Mouse (Mus musculus) CD4-positive, CD25-positive, alpha-beta regulatory T cell, adult 4 months (primary cell): ENCODE measurements around the gene Chst8. TPM values are rescaled to one million over a fixed set of nuclear protein-coding genes. Genes with fewer than 3 reads are reported as not detected.

Source experiments
- ATAC-seq: one replicate; pipeline ENCODE4 v1.8.0; 2017
- polyA plus RNA-seq, 2 experiments: library from polyadenylated mRNA; unstranded; fragments of 100-300 nt; shearing (Covaris generic); gene quantifications; one replicate each; pipeline ENCODE4 v1.2.1; 2017

The Chst8 gene
- polyA plus RNA-seq, 2 experiments from 2014 or later: 0.15 TPM; not detected in 1

DNA sequence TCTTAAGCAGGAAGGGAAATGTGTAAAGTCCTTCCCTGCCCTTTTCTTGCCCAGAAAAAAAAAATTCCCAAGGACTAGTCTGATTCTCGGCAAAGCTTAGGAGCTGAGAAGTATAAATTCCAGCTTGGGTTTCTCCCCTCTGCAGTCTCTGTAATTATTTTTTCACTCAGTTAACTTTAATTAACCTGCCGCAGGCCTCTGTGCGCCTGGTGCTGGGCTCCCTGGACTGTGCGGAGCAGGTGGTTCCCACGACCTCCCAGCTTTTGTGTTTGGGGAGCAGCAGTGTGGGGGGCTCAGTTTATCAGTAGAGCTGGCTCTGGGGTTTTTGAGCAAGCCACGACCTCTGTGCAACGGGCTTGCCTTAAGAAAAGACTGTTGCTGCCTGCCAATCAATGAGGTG, 62.2 kb downstream of the Chst8 start:
- no peak for ATAC-seq

DNA sequence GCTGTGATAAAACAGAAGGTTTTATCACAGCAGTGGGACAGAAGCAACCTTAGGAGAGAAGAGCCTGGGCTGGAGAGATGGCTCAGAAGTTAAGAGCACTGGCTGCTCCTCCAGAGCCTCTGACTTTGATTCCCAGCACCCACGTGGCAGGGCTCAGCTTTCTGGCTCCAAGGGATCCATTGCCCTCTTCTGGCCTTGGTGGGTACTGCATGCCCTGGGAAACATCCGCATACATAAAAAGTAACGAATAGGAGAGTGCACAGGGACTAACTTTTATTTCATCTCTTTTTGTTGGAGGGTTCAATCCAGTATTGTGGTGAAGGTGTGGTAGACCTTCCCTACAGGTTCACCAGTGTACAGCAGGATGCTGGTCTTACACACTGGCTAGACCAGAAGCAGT, 62.8 kb downstream of the Chst8 start:
- ATAC-seq: no peak

DNA sequence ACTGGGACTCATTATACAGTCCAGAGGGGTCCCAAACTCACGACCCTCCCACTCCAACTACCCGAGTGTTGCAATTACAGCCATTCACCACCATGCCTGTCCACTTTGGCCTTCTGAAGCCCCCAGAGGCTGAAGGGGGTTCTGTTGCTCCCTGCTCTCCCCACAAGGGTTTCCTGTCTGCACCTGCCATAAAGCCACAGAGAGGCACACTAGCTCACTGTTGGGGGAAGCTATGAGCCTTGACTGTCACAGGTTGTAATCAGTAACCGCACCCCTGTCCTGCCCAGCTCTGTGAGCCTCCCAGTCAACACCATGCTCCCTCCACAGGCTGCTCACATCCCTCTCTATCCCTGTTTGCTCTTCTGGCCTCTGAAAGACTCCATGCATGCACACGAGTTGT, 64.0 kb downstream of the Chst8 start:
- no peak for ATAC-seq

DNA sequence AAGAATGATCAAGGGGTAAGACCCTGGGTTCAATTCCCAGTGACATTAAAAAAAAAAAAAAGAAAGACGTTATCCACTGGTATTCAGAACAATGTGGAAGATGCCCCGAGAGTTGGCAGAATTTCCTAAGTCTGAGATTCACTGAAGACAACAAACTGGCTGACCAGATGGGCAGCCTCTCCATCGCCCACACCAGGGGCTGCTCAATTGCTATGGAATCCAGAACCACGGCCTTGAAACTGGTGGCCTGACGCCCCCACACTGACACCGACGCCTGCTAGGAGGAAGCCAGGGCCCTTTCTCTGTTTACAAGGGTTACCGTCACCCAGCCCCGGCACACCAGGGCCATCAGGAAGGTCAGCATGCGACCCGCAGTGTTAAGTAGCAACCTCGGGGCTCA, 64.8 kb downstream of the Chst8 start:
- no peak for ATAC-seq

DNA sequence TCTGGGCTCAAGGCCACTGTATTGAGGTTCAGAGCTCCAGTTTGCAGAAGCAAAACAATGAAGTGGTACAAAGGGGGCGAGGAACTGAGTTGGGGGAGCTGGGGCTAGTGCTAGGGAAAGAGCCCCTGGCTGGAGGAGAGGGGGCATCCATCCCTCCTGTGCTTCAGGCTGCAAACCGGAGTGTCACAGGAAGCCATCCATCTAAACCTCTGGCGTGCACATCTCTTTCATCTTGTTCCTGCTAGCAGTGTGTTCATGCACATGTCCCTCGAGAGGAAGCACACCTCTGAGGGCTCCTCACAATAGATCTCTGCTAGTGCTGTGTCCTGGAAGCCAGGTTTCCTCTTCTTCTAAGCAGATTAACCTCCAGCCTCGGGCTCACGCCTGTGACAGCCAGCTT, 65.9 kb downstream of the Chst8 start:
- ATAC-seq: no peak

DNA sequence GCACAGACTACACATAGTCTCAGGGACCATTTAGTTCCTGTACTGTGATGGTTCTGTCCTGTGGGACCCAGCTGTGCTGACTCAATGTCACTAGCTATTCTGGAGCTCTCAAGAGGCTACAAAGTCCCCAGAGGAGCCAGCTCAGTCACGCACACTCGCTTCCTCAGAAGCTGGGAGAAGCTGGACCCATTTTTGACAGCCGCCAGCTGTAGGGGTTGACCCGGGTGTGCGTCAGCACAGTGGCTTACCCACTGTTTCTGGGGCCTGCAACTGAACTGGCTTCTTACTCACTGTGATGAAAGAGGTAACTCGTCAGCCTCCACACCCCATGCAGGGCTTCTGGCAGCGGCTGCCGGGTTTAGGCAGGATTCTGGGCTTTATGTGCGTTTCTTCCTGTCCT, 66.3 kb downstream of the Chst8 start:
- ATAC-seq: no peak

DNA sequence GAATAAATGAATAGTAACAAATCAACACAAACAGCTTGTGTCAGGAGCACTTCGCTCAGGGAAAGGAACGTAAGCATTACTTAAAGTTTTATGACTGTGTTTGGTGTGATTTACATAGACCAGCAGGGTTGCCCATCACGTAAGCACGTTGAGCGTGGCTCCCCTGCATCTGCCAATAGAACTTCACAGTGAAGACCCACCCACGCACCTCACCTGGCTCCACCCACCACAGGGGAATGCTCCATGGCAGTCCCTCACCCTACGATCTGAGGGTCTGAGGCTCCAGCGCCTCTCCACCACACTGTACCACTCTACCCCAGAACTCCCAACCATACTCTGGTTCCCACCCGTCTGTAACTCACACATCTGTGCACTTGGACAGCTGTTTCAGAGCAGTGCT, 67.1 kb downstream of the Chst8 start:
- ATAC-seq: no peak

DNA sequence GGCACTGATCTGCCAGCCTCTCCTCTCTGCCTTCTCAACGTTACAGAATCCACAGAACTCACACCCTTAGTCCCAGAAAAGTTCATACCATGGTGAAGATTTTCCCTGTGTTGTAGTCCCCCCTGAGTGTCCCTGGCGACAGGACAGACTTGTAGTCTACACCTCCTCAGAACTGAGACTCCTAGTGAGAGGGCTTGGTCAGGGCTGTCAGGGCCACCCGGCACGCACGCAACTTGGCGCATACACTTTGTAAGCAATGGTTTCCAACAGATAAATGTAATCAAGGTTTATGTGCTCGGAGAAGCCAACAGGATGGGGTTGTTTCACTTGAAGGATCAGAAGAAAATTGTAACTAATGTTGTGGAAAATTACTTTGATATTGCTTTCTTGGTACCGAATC, 67.5 kb downstream of the Chst8 start:
- no peak for ATAC-seq

DNA sequence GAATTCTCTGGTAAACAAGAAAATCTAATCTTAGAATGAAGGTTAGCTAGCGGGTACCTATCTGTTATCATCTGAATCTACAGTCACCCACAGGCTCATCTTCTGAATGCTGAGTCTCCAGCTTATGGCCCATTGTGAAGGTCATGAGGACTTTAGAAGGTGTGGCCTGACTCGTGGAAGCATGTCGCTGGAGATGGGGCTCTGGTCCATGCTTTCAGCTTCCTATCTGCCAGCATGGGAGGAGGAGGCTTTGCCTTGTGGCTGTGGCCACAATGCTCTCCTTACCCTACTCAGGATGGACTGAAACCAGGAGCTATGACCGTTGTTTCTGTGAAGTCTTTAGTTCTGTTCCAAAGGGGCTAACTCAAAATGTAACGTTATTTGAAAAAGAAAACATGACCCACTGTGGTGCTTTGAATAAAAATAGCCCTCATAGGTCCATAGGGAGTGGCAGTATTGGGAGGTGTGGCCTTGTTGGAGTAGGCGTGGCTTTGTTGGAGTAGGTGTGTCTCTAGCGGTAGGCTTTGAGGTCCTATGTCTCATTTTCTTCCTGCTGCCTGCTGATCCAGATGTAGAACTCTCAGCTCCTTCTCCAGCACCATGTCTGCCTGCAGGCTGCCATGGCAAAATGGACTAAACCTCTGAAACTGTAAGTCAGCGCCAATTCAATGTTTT, 69.0 kb downstream of the Chst8 start:
- no peak for ATAC-seq

DNA sequence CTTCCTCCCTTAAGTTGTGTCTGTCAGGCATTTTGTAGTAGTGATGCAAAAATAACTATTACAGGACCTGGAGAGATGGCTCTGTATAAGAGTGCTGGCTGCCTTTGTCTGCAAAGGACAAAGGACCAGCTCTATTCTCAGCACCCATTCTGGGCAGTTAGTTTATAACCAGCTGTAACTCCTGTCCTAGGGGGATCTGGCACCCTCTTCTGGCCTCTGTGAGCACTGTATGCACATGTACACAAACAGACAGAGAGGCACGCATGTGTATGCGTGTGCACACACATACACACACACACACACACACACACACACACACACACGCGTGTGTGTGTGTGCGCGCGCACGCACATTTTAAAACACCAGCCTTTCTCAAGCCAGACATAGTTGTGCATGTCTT, 73.1 kb downstream of the Chst8 start:
- ATAC-seq: no peak

DNA sequence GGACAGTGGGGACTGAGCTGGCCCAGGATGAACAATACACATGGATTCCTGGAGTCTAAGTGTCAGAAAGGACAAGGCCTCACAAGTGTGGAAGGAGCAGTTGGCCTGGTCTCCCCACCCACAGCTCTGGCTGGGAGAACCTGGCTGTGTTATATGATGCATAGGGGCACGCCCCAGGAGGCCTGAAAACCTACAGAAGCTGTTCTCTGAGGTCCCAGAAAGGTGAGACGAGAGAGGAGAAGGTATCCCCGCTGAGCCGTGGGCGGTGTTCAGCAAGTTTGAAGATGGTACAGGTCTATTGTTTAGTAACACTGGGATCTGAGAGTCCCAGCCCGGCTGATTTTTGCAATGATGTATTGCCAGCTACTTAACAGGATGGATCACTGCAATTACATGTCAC, 75.3 kb downstream of the Chst8 start:
- ATAC-seq: no peak

DNA sequence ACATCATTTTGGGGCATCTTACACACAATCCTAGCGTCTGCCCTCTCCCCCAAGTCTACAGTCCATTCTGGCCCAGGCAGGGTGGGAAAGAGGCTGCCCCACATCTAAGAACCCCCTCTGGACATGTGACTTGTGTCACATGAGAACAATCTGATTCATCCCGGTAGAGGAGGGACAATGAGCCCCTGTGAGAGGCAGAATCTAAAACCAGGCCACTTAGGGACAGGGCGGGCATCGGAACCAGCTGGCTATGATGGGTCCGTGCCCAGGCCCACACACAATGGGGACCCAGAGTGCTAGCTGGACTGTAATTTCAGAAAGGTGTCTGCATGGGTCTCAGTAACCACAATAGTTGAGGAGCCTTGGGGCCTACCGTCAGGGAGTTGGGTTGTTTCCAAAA, 78.2 kb downstream of the Chst8 start:
- ATAC-seq: no peak

DNA sequence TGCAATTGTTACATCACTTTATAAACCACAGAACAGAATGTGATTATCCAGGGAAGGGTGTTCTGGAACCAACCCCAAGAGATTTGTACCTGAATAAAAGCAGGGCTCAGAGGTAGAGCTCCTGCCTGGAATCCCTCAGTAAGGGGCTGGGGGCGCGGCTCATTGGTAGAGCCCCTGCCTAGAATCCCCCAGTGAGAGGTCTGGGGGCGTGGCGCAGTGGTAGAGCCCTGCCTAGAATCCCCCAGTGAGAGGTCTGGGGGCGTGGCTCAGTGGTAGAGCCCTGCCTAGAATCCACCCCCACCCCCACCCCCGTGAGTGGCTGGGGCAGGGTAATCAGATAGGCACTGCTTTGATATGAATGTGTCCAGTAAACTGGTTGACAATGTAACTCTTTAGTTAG, 83.6 kb downstream of the Chst8 start:
- no peak for ATAC-seq

DNA sequence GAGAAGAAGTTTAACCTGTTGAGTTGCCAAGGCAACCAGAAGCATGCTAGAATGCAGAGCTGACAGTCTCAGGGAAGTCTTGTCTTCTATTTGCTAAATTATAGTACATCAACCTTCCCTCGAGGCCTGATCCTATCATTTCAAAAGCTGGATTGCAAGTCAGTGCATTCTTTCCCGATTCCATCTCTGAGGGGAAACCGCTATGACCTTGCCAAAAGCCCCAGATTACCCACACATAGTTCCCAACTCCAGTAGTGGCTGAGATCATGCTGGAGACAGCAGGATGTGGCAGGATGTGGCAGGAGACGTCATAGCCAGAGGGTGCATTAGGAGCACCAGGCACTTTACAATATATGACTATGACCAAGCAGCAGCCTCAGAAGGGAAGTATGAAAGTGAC, 87.3 kb downstream of the Chst8 start:
- ATAC-seq: no peak

DNA sequence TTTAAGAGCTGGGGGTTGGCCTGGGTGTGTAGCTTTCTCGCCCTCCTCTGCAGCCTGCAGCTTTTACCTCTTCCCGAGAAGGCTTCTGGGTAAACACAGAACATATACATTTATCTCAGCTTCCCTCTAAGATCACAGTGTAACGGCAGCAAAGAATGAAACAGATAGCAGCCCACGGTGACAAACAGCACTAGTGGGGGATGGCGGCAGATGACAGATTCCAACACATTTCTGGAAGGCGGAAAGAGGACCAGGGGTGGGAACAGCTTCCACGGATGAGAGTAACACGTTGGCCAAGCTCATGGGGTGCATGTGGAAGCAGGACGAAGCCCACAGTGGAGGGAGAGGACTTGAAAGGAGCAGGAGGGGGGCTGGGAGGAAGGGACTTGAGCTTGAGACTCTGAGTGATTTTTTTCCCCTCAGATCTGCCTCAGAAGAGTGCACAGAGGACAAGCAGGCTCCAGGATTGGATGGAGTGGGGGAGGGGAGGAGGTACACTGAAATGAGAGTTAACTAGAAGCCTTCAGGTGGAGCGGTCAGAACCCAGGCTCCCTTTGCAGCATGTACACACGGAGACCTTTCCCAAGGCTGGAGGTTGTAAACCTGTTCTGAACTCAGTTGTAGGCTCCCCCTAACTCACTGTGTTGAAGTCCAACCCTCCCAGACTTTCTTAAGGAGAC, 89.8 kb downstream of the Chst8 start:
- no peak for ATAC-seq

DNA sequence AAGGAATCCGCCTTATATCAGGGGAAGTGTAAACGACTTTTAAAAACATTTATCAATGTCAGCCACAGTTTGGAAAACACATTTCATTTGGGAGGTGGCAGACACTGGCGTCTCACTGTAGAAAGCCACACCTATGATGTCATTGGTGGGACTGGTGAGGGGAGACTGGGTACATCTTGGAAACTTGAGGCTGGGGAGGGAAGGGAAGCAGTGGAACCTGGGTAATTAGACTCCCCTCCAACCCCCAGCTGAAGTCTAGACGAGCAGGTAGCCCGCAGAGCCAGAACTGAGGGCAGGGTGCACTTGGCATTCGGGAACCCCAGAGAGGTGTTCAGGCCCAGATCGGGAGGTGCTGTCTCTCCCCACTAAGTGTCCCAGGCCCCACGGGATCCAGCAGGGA, 90.4 kb downstream of the Chst8 start:
- ATAC-seq: no peak

DNA sequence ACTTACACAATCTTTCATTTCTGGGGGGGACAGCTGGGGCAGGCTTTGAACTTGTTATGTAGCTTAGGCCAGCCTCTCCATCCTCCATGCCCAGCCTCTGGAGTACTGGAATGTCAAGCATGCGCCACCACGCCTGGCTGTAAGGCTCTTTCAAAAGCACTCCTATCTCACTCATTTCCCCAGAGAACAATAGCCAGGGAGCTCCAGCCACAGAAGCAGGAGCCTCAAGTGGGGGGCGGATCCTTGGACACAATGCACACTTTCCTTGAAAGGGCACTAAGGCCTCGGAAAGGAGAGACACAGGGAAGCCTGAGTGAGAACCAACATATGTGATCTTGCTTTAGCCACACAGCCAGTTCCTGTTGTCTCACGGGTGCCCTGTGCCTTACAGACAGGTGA, 90.9 kb downstream of the Chst8 start:
- no peak for ATAC-seq

DNA sequence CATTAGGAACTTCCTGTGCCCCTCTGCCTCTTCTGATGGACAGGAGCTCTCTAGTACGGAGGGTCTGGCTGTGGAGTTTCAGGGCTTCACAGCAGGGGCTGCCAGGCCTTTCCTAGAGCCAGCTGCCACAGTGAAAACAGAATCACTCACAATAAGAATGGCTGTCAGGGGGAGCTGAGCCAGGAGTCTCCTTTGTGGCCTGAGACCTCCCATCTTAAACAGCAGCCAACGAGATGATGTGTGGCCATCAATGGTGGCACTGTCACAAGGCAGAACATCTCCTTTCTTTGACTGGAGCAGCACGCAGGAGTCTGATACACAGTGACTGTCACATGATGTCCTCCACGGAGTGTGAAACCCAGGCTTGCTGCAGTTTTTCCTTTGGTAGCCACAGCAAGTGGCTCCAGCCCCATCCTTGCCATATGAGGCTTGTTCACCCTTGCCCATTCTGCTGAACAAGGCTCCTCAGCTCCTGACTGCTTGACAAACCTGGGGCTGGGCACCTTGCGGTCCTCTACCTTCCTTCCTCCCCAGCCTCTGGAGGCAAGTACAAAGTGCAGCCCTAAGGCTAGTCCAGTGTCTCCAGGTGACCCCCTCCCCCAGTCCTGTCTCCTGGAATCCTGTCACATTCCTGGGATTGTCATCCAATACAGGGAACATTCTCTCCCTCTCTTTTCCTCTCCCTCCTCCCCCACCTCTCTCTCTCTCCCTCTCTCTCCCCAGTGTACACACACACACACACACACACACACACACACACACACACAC, 91.4 kb downstream of the Chst8 start:
- no peak for ATAC-seq

DNA sequence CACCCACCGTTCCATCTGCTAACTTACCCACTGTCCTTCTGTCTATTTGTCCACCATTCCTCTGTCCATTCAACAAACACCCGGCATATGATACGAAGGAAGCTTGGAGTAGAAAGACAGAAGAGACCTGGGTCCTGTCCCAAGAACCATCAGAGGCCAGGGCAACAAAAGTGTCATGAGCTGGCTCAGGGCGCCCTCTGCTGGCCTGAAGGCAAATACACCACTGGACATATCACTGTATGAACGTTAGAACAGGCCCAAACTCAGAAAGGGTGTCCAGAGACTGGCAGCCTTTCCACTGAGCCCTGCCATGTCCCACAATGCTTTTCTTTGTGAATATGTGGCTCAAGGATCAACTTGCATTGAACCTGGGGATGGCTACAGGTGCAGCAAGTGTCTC, 92.9 kb downstream of the Chst8 start:
- no peak for ATAC-seq

DNA sequence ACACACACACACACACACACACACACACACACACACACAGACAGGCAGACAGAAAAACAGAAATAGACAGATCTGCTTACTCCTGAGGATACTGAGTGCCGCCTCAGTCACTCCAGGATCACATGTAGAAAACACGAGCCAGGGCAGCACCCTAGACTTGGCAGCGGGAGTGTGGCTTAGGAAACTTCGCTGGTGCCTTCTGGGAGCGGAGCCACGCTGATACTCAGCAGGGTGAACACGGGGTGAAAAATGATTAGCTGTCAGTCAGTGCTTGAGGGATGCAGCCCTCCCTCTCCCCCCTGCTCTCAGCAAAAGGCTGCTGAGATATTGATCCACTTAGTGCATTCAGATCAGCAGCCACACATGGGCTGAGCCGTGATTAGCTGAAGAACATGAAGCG, 93.9 kb downstream of the Chst8 start:
- no peak for ATAC-seq

DNA sequence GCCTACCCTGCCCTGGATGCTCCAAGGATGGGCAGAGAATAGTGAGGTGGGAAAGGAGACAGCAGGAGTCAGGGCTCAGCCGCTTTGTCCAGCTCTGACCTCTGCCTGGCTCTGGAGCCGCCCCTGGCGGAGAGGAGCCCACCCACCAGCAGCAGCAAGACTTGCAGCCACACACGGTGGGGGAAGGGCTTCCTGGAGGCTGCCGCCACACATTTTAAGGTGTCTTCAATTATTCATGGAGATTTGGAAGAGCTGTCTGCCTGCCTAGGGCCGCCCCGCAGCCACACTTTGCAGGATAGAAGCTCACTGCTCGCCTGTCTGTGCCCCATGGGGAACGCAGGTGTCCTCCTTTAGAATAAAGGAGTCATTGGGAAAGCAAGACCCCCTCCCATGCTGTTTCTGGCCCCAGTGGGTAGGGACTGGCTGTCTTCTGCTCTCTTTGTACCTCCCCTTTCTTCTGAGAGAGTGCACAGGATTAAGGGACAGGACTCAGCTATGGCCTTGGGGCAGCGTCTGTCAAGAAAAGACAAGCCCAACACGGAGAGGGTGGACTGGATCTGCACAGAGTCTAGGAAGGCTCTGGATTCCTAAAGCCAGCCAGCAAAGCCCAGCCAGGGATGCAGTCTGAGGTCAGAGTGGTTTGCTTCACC, 95.2 kb downstream of the Chst8 start:
- no peak for ATAC-seq

DNA sequence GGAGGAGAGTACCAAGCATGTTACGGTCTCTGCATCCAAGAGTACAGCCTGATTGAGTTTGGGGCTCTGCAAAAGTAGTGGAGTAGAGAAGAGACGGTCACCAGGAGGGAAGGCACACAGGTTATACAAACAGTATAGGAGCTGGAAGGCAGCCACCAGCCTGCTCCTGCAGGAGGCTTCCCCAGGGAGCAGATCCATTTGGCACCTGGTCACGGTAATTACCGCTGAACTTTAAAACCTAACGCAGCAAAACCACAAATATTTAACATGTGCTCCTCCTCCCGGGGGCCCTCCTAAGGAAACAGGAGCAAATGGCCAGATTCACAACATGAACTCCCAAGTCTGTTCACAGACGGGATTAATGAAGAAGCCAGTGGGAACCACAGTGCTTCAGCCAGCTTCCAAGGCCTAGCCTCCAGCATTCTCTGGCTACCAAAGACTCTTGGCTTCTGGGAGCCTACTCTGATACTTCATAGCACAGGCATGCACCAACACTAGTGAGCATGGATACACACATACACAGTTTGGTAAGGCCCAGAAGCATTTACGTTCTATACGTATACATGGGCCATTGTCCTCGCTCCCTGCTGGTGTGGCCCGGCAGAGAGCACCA, 97.6 kb downstream of the Chst8 start:
- ATAC-seq: no peak

DNA sequence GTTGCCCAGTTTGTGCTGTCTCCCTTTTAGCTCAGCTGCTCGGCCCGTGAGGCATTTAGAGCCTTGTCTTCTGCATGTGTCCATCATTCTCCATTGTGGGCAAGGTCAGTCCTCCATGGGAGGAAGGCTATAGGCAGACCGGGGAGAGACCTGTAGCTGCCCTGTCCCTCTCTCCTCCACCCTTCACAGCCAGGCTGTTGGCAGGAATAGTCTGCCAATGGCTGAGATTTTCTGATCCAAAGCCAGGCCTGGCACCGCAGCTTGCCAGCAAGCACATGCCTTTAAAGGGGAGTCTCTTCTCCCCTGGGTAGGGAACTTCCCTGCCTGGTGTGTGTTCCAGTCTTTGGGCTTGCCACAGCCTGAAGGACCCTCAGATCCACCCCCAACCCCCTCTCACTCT, 103.4 kb downstream of the Chst8 start:
- no peak for ATAC-seq
